Mouse (Mus musculus) layer of hippocampus, adult 11-12 months (tissue): ENCODE results near the gene Syvn1.
A peak's percentile ranks its signal among the peaks of the same experiment; 100 is the strongest.

Source experiments
- DNase-seq: peaks from one replicate; pipeline ENCODE4 v3.0.0; 2022; ENCODE audit warnings: low spot score

Syvn1 gene

DNA sequence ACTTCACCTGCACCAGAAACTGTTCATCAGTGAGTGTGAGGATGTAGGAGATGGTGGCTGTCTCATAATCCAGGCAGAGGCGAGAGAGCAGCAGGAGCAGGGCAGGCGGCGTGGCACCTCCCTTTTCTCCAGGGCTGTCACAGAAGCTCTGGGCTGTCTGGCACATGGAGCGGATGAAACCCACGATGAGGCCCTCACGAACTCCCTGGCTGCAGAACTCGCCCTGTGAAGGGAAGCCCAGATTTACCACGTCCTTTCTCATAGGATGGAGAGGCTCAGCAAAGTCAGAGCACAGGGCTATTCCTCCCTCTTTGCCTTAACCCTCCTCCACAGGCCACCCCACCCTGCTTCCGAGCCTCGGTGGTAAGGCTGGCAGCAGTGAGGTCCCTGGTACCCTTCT lies 23.5 kb downstream of the Syvn1 start:
- DNase-seq: no peak

DNA sequence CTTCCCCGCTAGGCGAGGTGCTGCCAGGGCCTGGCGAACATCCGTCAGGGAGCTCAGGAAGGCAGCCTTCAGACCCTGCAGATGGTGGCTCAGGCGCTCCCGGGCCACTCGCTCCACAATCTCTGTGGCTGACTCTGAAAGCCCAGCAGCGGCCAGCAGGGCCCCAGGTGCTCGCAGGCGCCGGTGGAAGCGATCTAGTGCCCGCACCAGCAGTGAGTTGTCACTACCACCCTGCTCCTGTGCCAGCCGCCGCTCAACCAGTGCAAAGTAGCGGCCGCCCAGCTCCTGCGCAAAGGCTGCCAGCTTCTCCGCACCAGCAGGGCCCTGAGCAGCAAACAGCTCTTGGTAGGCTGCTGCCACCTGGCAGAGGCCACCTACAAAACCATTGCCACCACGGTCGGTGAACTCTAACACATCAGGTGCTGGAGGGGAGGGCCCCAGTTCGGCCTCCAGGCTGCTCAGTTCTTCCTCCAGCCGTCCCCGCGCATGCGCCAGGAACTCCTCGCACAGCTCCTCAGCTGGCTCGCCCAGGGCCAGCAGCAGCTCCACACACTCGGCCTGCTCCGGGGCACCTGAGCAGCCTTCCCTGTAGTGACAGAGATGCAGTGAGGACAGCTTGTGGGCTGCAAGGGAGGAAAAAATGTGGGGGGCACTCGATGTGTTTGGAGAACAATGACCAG lies 24.3 kb downstream of the Syvn1 start:
- no peak for DNase-seq

DNA sequence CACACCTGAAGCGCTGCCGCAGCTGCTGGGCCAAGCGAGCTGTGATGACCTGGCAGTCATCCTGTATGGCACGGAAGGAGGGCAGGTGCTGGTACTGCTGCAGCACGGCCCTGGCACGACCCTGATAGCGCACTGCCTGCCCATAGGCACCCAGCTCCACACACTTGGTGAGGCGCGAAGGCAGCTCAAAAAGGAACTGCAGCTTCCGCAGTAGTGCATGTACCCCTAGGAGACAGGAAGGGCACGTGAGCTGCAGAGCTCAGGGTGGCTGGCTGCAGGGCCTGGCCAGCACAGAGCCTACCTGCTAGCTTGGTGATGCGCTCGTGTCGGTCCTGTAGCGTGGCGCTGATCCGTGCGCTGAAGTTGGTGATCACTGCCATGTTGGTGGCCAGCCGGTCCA lies 24.9 kb downstream of the Syvn1 start:
- no peak for DNase-seq

DNA sequence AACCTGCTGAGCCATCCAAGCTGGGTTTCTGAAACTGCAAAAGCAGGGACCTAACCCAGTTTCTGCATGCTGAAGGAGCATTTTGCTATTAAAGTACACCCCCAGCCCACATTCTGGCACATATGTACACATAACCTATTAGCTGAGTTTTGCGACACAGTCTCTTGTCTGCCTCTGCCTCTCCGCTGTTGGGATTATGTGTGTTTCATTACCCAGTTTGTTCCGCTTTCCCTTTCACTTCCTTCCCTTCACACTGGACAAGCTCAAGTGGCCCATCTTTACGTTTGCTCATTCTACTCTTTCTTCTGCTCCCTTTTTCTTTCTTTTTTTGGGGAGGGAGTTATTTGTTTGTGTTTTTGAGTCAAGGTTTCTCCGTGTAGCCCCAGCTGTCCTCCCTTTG lies 27.5 kb downstream of the Syvn1 start:
- DNase-seq: no peak

DNA sequence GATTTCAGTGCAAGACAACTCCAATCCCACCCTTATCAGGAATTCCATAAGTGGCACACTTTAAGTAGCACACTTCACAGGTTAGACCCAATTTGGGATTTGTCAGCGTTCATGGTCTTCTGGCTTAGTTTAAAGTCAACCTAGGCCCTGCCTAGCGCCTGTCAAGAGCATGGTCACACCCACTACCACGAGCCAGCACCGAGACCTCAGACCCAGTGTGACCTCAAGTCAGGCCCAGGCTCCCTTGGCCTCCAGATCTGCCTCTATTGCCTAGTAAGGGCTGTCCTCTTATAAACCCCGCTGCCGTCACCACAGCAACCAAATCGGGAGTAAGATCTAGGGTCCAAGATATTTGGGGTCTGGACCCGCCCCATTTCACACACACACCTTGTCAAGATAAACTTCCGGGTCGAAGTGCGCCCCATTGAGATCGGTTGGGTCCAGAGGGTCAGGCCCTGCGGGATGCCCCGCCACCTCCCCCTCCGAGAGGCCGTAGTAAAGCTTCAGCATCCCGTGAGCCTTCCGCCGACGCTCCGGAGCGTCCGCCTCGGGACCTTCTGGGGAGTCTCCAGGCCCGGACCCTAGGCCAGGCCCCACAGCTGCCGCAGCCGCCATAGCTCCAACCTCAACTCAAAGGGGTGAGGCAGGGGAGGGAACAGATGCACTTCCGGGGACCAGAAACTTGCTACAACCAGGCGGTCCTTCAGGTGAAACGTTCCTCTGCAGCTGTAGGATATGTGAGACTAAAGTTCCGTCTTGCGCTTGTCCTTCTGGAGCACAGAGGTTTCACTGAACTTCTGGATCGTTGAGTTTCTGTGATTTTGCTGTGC lies 30.4 kb downstream of the Syvn1 start, which contains the start of gene Vps51:
TSS of gene Vps51 (minus strand) at position 668 of the 830 bp plus-strand sequence.
- peak; percentile 87 for DNase-seq

DNA sequence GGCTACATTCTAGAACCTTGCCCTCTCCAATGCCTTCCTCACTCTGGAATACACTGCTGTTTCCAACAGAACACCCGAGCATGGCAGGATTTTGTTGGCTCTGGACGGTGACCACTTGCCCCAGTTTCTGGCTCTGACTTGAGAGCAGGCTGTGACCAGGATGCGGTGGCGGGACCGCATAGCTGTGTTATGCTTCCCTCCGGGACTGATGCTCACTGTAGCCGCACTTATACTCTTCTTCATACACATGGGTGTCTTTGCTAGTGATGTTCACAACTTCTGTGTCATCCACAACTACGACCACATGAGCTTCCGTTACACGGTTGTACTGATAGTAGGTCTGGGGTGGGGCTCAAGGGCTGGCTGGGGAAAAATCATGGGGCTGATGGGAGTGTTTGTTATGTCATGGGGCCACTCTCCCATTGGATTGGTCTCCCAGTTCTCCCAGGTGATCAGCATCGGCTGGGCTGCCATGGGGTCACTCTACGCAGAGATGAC lies 33.7 kb downstream of the Syvn1 start, which contains the start of gene Tmem262:
TSS of gene Tmem262 (plus strand) at position 51 of the 498 bp plus-strand sequence.
- no peak for DNase-seq

DNA sequence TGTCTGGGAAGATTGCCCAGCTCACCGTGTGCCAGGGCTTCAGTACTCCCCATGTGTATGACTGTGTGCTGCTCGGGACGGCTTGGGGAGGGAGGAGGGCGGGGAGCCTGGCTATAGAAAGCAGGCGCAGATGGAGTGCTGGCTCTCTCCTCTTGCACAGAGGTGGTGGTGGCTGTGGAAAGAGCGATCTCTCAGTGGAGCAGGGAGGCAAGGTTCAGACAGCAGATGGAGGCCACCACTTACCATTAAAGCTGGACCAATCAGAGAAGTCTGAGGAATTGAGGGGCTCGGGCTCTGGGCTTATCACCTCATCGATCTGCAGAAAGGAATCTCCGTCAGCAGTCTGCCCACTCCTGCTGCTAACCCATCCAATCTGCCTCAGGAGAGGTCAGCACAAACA lies 35.8 kb downstream of the Syvn1 start, which contains the start of gene Gm28374:
TSS of gene Gm28374 (minus strand) at position 101 of the 400 bp plus-strand sequence.
- DNase-seq: no peak

DNA sequence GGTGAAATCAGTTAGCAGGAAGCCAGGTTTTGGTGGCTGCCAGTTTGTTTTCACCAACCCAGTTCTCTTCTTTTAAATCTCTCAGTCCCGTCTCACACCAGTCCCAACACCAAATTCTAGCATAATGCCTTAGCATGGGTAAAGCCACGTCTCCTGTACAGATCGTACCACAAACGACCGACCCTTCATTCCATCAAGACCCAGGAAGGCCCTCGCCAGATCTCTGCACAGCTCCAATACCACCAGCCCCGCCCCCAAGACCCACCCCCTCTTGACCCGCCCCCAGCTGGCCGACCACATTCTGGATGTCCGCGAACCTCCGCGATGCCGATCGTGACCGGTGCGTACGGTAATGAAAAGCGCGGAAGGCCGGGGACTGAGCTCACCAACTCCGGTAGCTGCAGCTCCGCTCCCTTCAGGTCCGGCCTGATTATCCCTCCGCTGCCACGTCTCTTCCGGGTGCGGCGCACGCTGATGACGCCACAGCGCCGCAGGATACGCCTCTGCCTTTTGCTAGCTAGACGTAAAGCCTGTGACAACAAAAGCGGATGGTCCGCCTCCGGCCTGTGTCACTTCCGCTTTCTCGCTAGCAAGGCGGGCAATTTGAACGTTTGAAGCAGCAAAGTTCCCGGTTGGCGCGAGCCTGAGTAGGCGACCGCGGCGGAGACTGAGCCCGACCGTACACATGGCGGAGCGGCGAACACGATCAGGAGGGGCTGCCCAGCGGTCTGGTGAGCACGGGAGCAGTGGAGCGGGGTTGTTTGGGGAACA lies 38.3 kb downstream of the Syvn1 start, which contains the start of the genes Zfpl1 and Cdca5:
TSS of gene Zfpl1 (minus strand) at position 479 of the 771 bp plus-strand sequence.
TSS of gene Cdca5 (plus strand) at position 506 of the 771 bp plus-strand sequence.
- peak; percentile 97 for DNase-seq

DNA sequence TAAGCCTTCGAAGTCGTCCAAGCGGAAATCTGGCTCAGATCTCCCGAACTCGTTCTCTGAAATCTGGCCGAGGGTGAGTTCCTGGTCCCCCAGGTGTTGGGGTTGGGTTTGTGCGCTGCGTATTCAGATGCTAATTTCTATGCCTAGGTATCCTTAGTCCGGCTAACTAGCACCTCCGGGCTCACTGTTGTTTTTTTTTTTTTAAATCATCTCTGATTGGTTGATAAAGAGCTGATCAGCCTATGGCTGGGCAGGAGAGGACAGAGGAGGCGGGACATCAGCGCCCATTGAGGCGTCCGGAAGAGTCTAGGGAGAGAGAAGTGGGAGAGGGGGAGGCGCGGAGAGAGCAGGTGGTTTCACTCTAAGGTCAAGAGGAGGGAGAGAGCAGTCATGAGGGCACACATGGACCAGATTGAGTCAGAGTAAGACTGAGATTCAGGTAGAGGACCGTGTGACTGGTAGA lies 39.1 kb downstream of the Syvn1 start:
- no peak for DNase-seq

DNA sequence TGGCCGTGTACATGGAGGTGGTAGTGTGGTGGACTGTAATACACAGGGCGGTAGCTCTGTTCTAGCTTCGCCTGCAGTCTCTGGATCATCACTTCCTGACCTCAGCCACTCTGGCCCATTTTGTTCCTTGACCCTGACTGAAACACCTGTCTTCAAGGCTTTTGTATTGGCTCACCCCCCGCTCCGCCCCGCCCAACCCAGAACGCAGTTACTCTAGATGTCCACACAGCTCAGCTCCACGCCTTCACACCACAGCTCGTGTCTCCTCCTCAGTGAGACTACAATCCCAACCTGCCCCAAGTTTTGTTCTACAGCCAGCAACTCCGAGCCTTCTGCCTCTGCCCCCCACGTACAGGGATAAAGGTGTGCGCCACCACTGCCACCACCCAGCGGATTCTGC lies 42.5 kb downstream of the Syvn1 start:
- no peak for DNase-seq

DNA sequence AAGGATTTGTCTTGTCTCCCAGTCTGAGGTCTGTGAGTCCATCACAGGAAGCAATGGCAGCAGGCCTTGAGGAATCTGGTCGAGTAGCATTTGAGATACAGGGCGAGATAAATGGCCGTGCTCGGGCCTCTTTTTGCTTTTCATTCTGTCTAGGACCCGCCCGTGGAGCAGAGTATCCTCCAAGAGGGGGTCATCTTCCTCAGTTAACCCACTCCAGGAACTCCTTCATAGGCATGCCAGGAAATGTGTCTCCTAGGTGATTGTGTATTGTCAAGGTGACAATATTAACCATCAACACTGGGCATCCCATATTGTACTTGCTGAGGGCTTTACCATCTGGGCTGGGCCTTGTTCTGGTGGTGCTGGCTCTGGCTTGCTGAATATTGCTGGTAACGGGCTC lies 47.7 kb downstream of the Syvn1 start, which contains the start of gene AC131692.1:
TSS of gene AC131692.1 (plus strand) at position 301 of the 400 bp plus-strand sequence.
- no peak for DNase-seq

DNA sequence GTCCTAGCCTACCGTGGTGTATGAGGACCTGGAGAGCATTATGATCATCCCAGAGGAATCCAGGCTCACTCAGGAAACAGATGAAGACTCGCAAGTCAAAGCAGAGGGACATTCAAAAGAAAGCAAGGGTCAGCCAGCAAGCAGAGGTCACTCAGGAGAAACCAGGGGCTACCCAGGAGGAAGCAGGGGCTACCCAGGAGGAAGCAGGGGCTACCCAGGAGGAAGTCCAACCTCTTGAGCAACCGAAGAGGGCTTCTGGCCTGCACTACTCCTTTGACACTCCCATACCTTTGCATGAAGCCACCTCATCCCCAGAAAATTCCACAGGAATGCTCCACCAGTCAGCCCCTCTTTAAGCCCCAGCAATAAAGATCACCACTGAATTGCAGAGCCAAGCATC lies 51.5 kb downstream of the Syvn1 start:
- no peak for DNase-seq

DNA sequence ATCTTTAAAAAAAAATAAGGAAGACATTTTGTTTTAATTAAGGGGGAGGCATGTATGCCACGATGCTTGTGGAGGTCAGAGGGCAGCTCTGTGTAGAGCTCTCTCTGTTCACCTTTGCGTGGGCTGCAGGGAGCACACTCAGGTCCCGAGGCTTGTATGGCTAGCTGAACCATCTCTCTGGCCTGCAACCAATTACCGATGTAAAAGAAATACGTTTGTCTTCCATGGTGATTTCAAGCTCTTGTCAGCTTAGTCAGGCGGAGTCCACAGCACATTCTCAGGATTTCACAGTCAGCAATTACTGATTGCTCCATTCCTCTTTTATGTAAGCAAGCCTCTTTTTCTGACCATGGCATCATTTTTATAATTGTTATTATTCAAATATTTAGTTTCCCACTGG lies 54.8 kb downstream of the Syvn1 start:
- DNase-seq: no peak

DNA sequence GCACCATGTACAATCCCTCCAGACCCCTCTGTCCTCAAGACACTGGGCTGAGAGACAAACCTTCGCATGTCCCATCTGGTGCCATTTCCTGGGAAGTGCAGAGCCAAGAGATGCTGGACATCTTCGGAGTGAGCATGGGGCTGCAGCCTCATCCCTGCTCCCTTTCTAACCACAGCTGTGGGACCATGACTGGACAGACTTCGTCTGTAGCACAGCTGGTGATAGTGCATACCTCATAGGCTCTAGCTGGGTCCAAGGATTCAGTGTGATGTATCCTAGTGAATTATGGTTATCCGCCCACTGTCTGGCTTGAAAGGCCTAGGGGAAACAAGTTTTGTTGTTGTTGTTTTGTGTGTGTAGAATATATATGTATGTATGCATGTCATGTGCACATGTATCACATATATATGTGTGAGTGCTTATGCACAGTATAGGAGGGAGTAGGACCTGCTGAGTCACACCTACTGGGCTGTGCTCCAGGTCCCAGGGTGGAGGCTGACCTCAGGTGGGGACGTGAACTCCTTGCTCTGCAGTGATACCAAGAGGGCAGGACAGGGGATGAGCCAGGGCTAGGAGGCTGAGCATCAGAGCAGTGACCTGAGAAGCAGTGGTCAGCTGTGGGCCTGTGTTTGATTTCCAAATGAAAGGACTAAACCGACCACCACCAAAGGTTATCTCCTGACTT lies 55.9 kb downstream of the Syvn1 start:
- DNase-seq: no peak
